Mouse (Mus musculus) lung, embryonic 16.5 days (tissue): ENCODE results near the gene Gcgr. TPM values are rescaled to one million over a fixed set of nuclear protein-coding genes. Genes with fewer than 3 reads are reported as not detected.

Experiments
- ATAC-seq: fragments of 200-750 bp; cut with Nextera tagmentation; 2 replicates; pipeline ENCODE4 v1.8.0; 2017; ENCODE audit warnings: low read depth, mild to moderate bottlenecking, moderate library complexity
- H3K27ac ChIP-seq: fragments of 300-500 bp; sonication (generic); 2 replicates; pipeline ENCODE4 v1.5.1; 2014; ENCODE audit warnings: mild to moderate bottlenecking, control low read depth, low read length
- H3K27me3 ChIP-seq: fragments of 300-500 bp; sonication (generic); 2 replicates; pipeline ENCODE4 v1.6.1; 2014; ENCODE audit warnings: low read depth, low read length, mixed read lengths; ENCODE audit not compliant: control insufficient read depth, insufficient read depth
- H3K36me3 ChIP-seq: fragments of 300-500 bp; sonication (generic); 2 replicates; pipeline ENCODE4 v1.6.1; 2014; ENCODE audit warnings: low read length; ENCODE audit not compliant: control insufficient read depth, insufficient read depth
- H3K4me1 ChIP-seq: fragments of 300-500 bp; sonication (generic); replicated peaks from 2 replicates; pipeline ENCODE4 v1.6.1; 2014; ENCODE audit warnings: low read length, mixed read lengths; ENCODE audit not compliant: control insufficient read depth, insufficient read depth
- H3K4me2 ChIP-seq: fragments of 300-500 bp; sonication (generic); 2 replicates; pipeline ENCODE4 v1.6.1; 2014; ENCODE audit warnings: low read depth, low read length, control low read depth
- H3K4me3 ChIP-seq: fragments of 300-500 bp; sonication (generic); 2 replicates; pipeline ENCODE4 v1.5.1; 2014; ENCODE audit warnings: mild to moderate bottlenecking, low read length, control low read depth
- H3K9ac ChIP-seq: fragments of 300-500 bp; sonication (generic); 2 replicates; pipeline ENCODE4 v1.6.1; 2014; ENCODE audit warnings: low read length, control low read depth
- H3K9me3 ChIP-seq: fragments of 300-500 bp; sonication (generic); 2 replicates; pipeline ENCODE4 v1.6.1; 2016; ENCODE audit warnings: low read length; ENCODE audit not compliant: control insufficient read depth
- WGBS: fragments of 180-500 bp; shearing (Covaris S2); extraction: QIAGEN DNeasy Blood & Tissue Kit; methylation state at CpG from one replicate; pipeline ENCODE4 v1.1.7; 2014; 5-methylcytosine and 5-hydroxymethylcytosine counted together
- polyA plus RNA-seq: library from polyadenylated mRNA; unstranded; fragments of >200 nt; fragmentation: Nextera tagmentation; extraction: Ambion mirVana; gene quantifications from 2 replicates; pipeline ENCODE4 v1.2.1, GENCODE M21; 2015

The Gcgr gene
- polyA plus RNA-seq, 1 experiment from 2014 or later = 1.4 TPM

- WGBS = 84% methylated on average over 3 of the region's 3 CpGs
- Histone ChIP-seq H3K36me3 (peaks cover 24% of the 10 kb centered on the region), H3K9me3 (no peaks in the 10 kb centered on the region), H3K4me2 (no peak overlapping the region), H3K4me1 (peaks cover 23% of the 10 kb centered on the region), H3K27ac (no peak overlapping the region), H3K9ac (no peak overlapping the region), H3K27me3 (no peaks in the 10 kb centered on the region), H3K4me3 (no peak overlapping the region)
- no peak for ATAC-seq
Measured at GRCm38 (mm10) chr11:120576365-120576981, 46.0 kb downstream of the Gcgr start.

DNA sequence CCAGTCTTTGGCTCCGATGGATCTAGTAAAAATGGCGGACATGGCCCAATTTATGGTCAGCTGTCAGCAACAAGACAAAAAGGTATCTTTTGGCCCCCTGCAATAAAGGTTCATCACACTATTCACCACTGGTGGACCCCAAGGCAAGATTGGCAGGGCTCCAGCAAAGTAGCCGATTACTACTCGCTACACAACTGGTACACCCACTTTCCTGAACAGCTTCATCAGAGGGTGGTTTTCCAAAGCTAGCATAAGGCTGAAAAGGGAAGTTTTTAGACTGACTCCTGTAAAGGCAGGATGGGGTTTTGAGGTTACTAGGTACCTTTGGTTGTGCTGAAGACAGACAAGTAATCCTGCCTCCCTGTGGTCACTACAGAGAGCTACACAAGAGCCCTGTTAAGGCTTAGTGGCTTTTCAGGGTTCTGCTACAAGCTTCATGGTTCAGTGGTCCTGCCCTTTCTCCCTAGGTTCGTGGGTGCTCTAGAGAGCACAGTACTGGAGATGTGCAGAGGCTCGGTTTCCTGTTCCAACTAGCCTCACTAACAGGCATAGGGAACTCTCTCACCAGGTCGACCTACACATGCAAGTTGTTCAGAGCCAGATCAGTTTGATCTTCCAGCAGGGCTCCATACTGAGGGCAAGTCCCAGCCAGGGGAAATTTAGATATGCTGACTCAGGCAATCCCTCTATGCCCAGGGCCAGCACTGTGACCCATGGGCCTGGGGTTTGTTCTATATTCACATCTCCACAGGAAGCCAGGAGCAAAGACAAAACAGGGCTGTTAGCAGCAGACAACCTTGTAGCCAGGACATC, 46.9 kb downstream of the Gcgr start:
- Histone ChIP-seq H3K4me2 (no peak overlapping the region), H3K9me3 (no peaks in the 10 kb centered on the region), H3K4me1 (peaks cover 26% of the 10 kb centered on the region), H3K4me3 (no peak overlapping the region), H3K27ac (no peak overlapping the region), H3K9ac (no peak overlapping the region), H3K36me3 (peaks cover 24% of the 10 kb centered on the region), H3K27me3 (no peaks in the 10 kb centered on the region)
- 85% methylated on average over 7 of the region's 7 CpGs for WGBS
- ATAC-seq = no peak

GRCm38 (mm10) chr11:120578024-120578693, 47.7 kb downstream of the Gcgr start:
- no peak overlapping the region for H3K4me2 ChIP-seq
- peaks cover 26% of the 10 kb centered on the region for H3K4me1 ChIP-seq
- ATAC-seq = no peak
- H3K27ac ChIP-seq = no peak overlapping the region
- 79% methylated on average over 10 of the region's 10 CpGs for WGBS
- H3K4me3 ChIP-seq = no peak overlapping the region
- no peaks in the 10 kb centered on the region for H3K27me3 ChIP-seq
- no peaks in the 10 kb centered on the region for H3K9me3 ChIP-seq
- H3K36me3 ChIP-seq = peaks cover 24% of the 10 kb centered on the region
- H3K9ac ChIP-seq = no peak overlapping the region

DNA sequence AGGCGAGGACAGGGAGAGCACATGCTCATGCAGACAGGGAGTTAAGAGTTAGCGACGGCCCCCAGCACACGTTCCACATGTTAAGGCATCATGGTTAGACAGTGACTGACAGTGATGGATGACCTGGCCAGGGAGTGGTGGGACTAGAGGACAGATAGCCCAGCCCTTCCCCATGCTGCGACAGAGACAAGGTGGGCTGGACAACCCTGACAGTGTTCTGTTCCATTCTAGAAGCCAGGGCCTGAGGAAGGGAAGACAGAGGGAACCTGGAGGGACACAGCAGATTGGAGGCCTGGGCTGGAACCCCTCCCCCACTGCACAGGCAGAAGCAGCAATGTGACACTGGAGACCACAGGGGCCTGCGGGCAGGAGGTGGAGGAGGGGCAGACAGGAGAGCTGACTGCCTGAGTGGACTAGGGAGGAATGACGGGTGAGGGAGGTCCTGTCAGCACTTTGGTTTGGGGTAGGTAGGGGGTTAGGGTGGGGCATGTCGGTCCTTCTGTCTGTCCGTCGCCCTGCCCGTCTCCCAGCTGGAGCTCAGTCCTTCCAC, 48.3 kb downstream of the Gcgr start:
- H3K4me3 ChIP-seq = no peak overlapping the region

DNA sequence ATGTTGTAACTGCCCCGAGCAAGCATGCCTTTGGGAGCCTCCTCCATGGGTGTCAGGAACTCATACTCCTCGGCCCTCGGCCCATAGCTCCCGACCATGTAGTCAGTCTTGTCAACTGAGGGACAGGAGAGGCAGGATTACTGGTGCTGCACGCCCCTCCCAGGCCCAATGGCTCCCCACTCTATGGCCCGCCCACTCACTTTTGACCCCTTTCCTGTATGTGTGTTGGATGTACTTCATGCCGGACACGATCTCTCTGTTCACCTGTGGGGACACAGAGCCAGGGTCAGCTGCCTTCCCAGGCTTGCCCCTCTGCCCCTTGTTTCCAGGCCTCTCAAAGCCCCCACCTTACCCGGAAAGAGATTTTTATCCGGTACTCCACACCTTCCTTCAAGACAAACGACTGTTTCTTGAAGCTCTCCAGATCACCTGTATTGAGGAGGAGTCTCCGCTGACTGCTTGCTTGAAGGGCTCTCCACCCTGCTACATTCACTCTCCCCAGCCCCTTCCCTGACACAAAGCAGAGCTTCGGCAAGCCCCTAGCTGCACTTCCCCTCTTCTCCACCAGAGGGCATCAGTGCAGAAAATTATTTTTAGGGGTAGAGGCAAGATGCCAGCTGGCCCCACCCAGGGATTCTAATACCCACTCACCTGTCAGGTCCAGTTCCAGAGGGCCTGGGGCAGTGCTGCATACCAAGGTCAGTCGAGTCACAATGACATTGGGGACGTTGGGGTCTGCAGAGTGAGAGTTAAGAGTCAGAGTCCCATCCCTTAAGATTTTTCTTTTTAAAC, 49.0 kb downstream of the Gcgr start:
- ATAC-seq = 0 out of 2 replicates have a peak, but pooled peaks have one; percentile 5
- H3K4me2 ChIP-seq = peak overlapping the region; percentile 74
- peak overlapping the region; percentile 94 for H3K9ac ChIP-seq
- peaks cover 5% of the 10 kb centered on the region for H3K9me3 ChIP-seq
- peak overlapping the region; percentile 94 for H3K27ac ChIP-seq
- no peaks in the 10 kb centered on the region for H3K27me3 ChIP-seq
- peaks cover 29% of the 10 kb centered on the region for H3K36me3 ChIP-seq
- WGBS = 44% methylated on average over 15 of the region's 15 CpGs
- H3K4me1 ChIP-seq = peaks cover 22% of the 10 kb centered on the region
- peak overlapping the region; percentile 91 for H3K4me3 ChIP-seq

More for the DNA sequence above, 48.3 kb downstream of the Gcgr start:
- H3K9me3 ChIP-seq = peaks cover 1% of the 10 kb centered on the region
- WGBS = 75% methylated on average over 11 of the region's 11 CpGs
- no peak for ATAC-seq
- peaks cover 25% of the 10 kb centered on the region for H3K36me3 ChIP-seq
- no peak overlapping the region for H3K4me2 ChIP-seq
- no peak overlapping the region for H3K9ac ChIP-seq
- H3K27me3 ChIP-seq = no peaks in the 10 kb centered on the region
- H3K4me1 ChIP-seq = peaks cover 26% of the 10 kb centered on the region
- no peak overlapping the region for H3K27ac ChIP-seq

DNA sequence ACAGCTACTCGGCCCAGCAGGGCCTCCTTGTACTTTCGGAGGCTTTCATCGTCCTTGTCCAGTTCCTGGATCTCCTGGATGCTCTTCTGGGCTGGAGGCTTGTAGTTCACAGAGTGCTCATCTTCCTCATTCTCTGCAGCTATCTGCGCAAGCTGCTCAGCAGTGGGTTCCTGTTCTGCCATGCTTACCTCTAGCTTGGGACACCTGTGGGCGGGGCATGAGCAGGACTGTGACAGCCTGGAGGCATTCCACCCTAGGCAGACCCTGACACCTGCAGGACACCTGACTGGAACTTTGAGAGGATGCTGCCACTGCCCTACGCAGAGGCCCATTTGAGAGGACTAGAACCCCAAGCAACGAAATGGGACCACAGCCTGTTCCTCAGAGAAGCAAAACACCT, 49.7 kb downstream of the Gcgr start:
- H3K27me3 ChIP-seq = no peaks in the 10 kb centered on the region
- peak overlapping the region; percentile 94 for H3K27ac ChIP-seq
- peaks cover 30% of the 10 kb centered on the region for H3K36me3 ChIP-seq
- peak overlapping the region; percentile 91 for H3K4me3 ChIP-seq
- no peak for ATAC-seq
- peaks cover 20% of the 10 kb centered on the region for H3K4me1 ChIP-seq
- H3K9me3 ChIP-seq = peaks cover 5% of the 10 kb centered on the region
- peak overlapping the region; percentile 74 for H3K4me2 ChIP-seq
- H3K9ac ChIP-seq = peak overlapping the region; percentile 94
- WGBS = 39% methylated on average over 7 of the region's 7 CpGs

DNA sequence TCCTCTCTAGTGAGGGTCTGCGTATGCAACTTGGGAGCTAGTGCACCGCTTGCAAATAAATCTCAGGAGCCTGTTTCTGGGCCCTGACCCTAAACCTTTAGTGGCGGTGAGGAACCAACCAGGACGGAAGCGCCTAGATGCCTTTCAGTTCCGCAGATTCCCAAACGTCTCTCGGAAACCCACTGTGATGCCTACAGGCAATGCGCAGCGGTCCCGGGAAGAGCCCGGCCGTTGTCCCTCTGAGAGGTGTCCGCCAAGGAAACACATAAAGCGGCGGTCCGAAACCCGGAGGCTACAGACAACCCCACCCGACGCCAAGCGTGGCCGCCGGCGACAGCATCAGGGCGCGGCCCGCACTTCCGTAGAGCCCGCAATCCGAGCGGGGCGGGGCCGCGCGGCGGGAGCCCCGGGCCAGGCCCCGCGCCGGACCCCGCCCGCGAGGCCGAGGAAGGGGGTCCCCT, 50.4 kb downstream of the Gcgr start:
- under 1% methylated on average over 31 of the region's 44 CpGs for WGBS
- peak; percentile 56 for ATAC-seq
- no peaks in the 10 kb centered on the region for H3K27me3 ChIP-seq
- peak overlapping the region; percentile 91 for H3K4me3 ChIP-seq
- H3K36me3 ChIP-seq = peaks cover 36% of the 10 kb centered on the region
- peaks cover 20% of the 10 kb centered on the region for H3K4me1 ChIP-seq
- H3K27ac ChIP-seq = peak overlapping the region; percentile 94
- H3K9ac ChIP-seq = peak overlapping the region; percentile 94
- peak overlapping the region; percentile 74 for H3K4me2 ChIP-seq
- H3K9me3 ChIP-seq = peaks cover 5% of the 10 kb centered on the region

- Histone ChIP-seq H3K4me1 (peaks cover 20% of the 10 kb centered on the region), H3K36me3 (peaks cover 40% of the 10 kb centered on the region), H3K27me3 (no peaks in the 10 kb centered on the region), H3K4me2 (peak within 1 kb of the TSS; percentile 92), H3K9me3 (peaks cover 5% of the 10 kb centered on the region), H3K9ac (peak within 1 kb of the TSS; percentile 94), H3K4me3 (peak within 1 kb of the TSS; percentile 91), H3K27ac (peak within 1 kb of the TSS; percentile 94)
- 6% methylated on average over 63 of the region's 75 CpGs for WGBS
- ATAC-seq = peak; percentile 77
Measured at GRCm38 (mm10) chr11:120581490-120582267, 51.2 kb downstream of the Gcgr start, which contains the start of gene Arhgdia. TSS of gene Arhgdia (minus strand) at chr11:120581624.
